Mouse (Mus musculus): ENCODE data around the gene Pigq. TPM values are rescaled to one million over a fixed set of nuclear protein-coding genes. Genes with fewer than 3 reads are reported as not detected.

Gene Pigq
- total and polyA plus RNA-seq, 3 experiments: 18.5 to 97.2 (median 28.1) TPM

DNA sequence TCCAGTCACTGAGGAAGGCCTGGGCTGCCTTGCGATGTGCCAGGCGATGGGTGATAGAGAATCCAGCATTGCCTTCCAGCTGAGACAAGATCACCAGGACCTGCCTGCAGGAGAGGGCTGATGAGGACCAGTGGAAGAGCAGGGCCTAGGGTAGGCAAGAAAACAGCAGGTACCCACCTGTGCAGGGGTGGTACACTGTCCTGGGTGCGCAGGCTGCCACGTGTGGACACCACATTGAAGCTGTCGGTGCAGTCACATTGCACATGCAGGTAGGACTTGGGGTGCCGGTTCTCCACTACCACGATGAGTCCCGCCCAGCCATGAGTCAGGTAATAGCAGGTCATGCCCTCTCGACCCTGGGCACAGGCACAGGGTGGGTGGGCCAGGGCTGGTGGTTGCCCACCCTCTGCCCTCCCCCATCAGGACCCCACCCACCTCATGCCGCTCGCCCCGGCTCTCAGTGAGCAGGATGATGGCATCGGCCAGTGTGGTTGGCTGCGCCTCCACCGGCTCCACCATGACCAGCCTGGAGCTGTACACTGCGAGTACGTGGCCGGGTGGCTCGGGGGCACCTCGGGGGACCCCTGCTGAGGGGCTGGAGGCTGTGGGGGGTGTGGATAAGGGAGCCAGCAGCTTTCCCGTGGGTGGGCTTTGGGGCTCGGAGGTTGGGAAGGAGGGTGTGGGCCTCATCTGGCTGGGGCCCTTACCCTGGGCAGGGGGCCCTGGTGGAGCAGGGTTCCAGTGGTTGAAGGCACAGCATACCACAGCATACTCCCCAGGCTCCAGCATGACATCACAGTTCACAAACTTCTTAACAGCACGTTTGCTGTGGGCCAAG is 15.1 kb upstream of the Pigq start:
- no peak overlapping the region for H3K4me2 ChIP-seq (ENCODE audit: insufficient read depth, low read depth, poor library complexity, severe bottlenecking)
- TF ChIP-seq ELF1 (IDR thresholded peaks at IDR 0.05; ENCODE audit: low read depth, low read length) (no peak), ETS1 (conservative IDR thresholded peaks at IDR 0.05; ENCODE audit: low read depth, low read length) (no peak), MXI1 (IDR thresholded peaks at IDR 0.05; ENCODE audit: low read depth, low read length) (no peak), CHD1 (IDR thresholded peaks at IDR 0.05; ENCODE audit: low read depth, low read length) (no peak), JUN (IDR thresholded peaks at IDR 0.05; ENCODE audit: insufficient read depth, low read depth, low read length) (no peak), ZMIZ1 (IDR thresholded peaks at IDR 0.05; ENCODE audit: low read depth, low read length) (no peak), PAX5 (IDR thresholded peaks at IDR 0.05; ENCODE audit: low read length) (no peak)
- peaks cover 29 to 79% of the 10 kb centered on the region in 2 experiments for H3K36me3 ChIP-seq (replicated peaks in 1 of 2; ENCODE audit: control insufficient read depth in 1 of 2, insufficient read depth in 1 of 2, low read length in 1 of 2)
- H3K27ac ChIP-seq (ENCODE audit: insufficient read depth, low read depth): no peak overlapping the region
- H3K4me1 ChIP-seq (ENCODE audit: control insufficient read depth in 1 of 2, insufficient read depth in 2 of 2): peaks cover 0 to 5% of the 10 kb centered on the region in 2 experiments; a peak in 1 of 4 replicates
- no peaks in the 10 kb centered on the region for H3K79me2 ChIP-seq (replicated peaks; ENCODE audit: control insufficient read depth, extremely low read depth, insufficient read depth, poor library complexity, severe bottlenecking)
- DNase-seq (ENCODE audit: extremely low read depth): no peak
- no peak overlapping the region for H3K4me3 ChIP-seq (replicated peaks in 1 of 3; ENCODE audit: low read depth in 2 of 3, low read length in 2 of 3, poor library complexity in 1 of 3)
- dilution Hi-C loops (cut with MboI; ENCODE audit: extremely low pct_ligation_motif_present, extremely low pct_unique_long_range_greater_than_20kb, low sequenced_read_pairs): no loop called here
- no peaks in the 10 kb centered on the region for H3K27me3 ChIP-seq (replicated peaks)
- in situ Hi-C loops (cut with MboI; ENCODE audit: low pct_ligation_motif_present, low pct_unique_long_range_greater_than_20kb, low sequenced_read_pairs): no loop called here
- H3K9me3 ChIP-seq (replicated peaks; ENCODE audit: low read length): no peaks in the 10 kb centered on the region
- no peak overlapping the region for H3K9ac ChIP-seq (ENCODE audit: insufficient read depth, low read depth)

GRCm38 (mm10) chr17:25958771-25959494 is 14.2 kb upstream of the Pigq start:
- dilution Hi-C loops (cut with MboI; ENCODE audit: extremely low pct_ligation_motif_present, extremely low pct_unique_long_range_greater_than_20kb, low sequenced_read_pairs): no loop called here
- no peak overlapping the region for H3K4me3 ChIP-seq (replicated peaks in 1 of 3; ENCODE audit: low read depth in 2 of 3, low read length in 2 of 3, poor library complexity in 1 of 3)

More at GRCm38 (mm10) chr17:25958771-25959494, 14.2 kb upstream of the Pigq start:
- peaks cover 0 to 5% of the 10 kb centered on the region in 2 experiments; a peak in 1 of 4 replicates for H3K4me1 ChIP-seq (ENCODE audit: control insufficient read depth in 1 of 2, insufficient read depth in 2 of 2)
- H3K79me2 ChIP-seq (replicated peaks; ENCODE audit: control insufficient read depth, extremely low read depth, insufficient read depth, poor library complexity, severe bottlenecking): no peaks in the 10 kb centered on the region
- H3K9me3 ChIP-seq (replicated peaks; ENCODE audit: low read length): no peaks in the 10 kb centered on the region
- H3K27me3 ChIP-seq (replicated peaks): no peaks in the 10 kb centered on the region
- TF ChIP-seq HCFC1 (IDR thresholded peaks at IDR 0.05; ENCODE audit: low read depth, low read length) (no peak), ZNF384 (IDR thresholded peaks at IDR 0.05; ENCODE audit: low read depth, low read length) (no peak), TCF12 (IDR thresholded peaks at IDR 0.05; ENCODE audit: low read depth, low read length) (no peak), KAT2A (IDR thresholded peaks at IDR 0.05; ENCODE audit: insufficient replicate concordance, low read length) (no peak), ZKSCAN1 (IDR thresholded peaks at IDR 0.05; ENCODE audit: borderline replicate concordance, low read depth, low read length) (no peak), ELF1 (IDR thresholded peaks at IDR 0.05; ENCODE audit: low read depth, low read length) (no peak), JUND (conservative IDR thresholded peaks at IDR 0.05; ENCODE audit: low read depth, low read length) (no peak), RCOR1 (conservative IDR thresholded peaks at IDR 0.05; ENCODE audit: low read depth, low read length) (no peak), USF1 (IDR thresholded peaks at IDR 0.05; ENCODE audit: low read depth, low read length) (no peak), POLR2A (IDR thresholded peaks at IDR 0.05; ENCODE audit: low read depth, low read length) (no peak), RAD21 (IDR thresholded peaks at IDR 0.05; ENCODE audit: low read depth, low read length) (no peak), ZC3H11A (IDR thresholded peaks at IDR 0.05; ENCODE audit: low read depth, low read length) (no peak), NRF1 (IDR thresholded peaks at IDR 0.05; ENCODE audit: low read depth, low read length) (no peak), CHD1 (IDR thresholded peaks at IDR 0.05; ENCODE audit: low read depth, low read length) (no peak)
- no peak overlapping the region for H3K9ac ChIP-seq (ENCODE audit: insufficient read depth, low read depth)
- no peak overlapping the region for H3K27ac ChIP-seq (ENCODE audit: insufficient read depth, low read depth)
- peaks cover 24 to 70% of the 10 kb centered on the region in 2 experiments for H3K36me3 ChIP-seq (replicated peaks in 1 of 2; ENCODE audit: control insufficient read depth in 1 of 2, insufficient read depth in 1 of 2, low read length in 1 of 2)
- H3K4me2 ChIP-seq (ENCODE audit: insufficient read depth, low read depth, poor library complexity, severe bottlenecking): no peak overlapping the region
- in situ Hi-C loops (cut with MboI; ENCODE audit: low pct_ligation_motif_present, low pct_unique_long_range_greater_than_20kb, low sequenced_read_pairs): no loop called here
- no peak for DNase-seq (ENCODE audit: extremely low read depth)
